Mouse (Mus musculus) neural tube, embryonic 15.5 days (tissue): ENCODE measurements at regions not wholly inside any gene's neighbourhood (a gene's known extent, or its start where the extent isn't known, plus 50 kb on each side); places are given as distances from the start of the nearest gene placed in this dataset.

ENCODE experiments used
- ATAC-seq: fragments of 200-750 bp; cut with Nextera tagmentation; 2 replicates; pipeline ENCODE4 v1.8.0; 2017; ENCODE audit warnings: mild to moderate bottlenecking, moderate TSS enrichment, moderate library complexity; ENCODE audit not compliant: low FRiP score
- H3K27ac ChIP-seq: fragments of 300-500 bp; sonication (generic); replicated peaks from 2 replicates; pipeline ENCODE4 v1.5.1; 2015; ENCODE audit warnings: mild to moderate bottlenecking, inconsistent platforms
- H3K27me3 ChIP-seq: fragments of 300-500 bp; sonication (generic); replicated peaks from 2 replicates; pipeline ENCODE4 v1.6.1; 2015; ENCODE audit warnings: inconsistent platforms
- H3K36me3 ChIP-seq: fragments of 300-500 bp; sonication (generic); 2 replicates; pipeline ENCODE4 v1.6.1; 2015; ENCODE audit warnings: inconsistent platforms
- H3K4me1 ChIP-seq: fragments of 300-500 bp; sonication (generic); 2 replicates; pipeline ENCODE4 v1.6.1; 2015; ENCODE audit warnings: inconsistent platforms
- H3K4me2 ChIP-seq: fragments of 300-500 bp; sonication (generic); 2 replicates; pipeline ENCODE4 v1.6.1; 2015; ENCODE audit warnings: inconsistent platforms, mild to moderate bottlenecking, moderate library complexity
- H3K4me3 ChIP-seq: fragments of 300-500 bp; sonication (generic); replicated peaks from 2 replicates; pipeline ENCODE4 v1.5.1; 2015; ENCODE audit warnings: mild to moderate bottlenecking, inconsistent platforms
- H3K9ac ChIP-seq: fragments of 300-500 bp; sonication (generic); replicated peaks from 2 replicates; pipeline ENCODE4 v1.6.1; 2015; ENCODE audit warnings: mild to moderate bottlenecking, inconsistent platforms
- H3K9me3 ChIP-seq: fragments of 300-500 bp; sonication (generic); replicated peaks from 2 replicates; pipeline ENCODE4 v1.6.1; 2016; ENCODE audit warnings: inconsistent platforms
- WGBS: fragments of 180-500 bp; shearing (Covaris S2); methylation state at CpG from one replicate; pipeline ENCODE4 v1.1.7; 2015; ENCODE audit warnings: mixed read lengths; 5-methylcytosine and 5-hydroxymethylcytosine counted together

DNA sequence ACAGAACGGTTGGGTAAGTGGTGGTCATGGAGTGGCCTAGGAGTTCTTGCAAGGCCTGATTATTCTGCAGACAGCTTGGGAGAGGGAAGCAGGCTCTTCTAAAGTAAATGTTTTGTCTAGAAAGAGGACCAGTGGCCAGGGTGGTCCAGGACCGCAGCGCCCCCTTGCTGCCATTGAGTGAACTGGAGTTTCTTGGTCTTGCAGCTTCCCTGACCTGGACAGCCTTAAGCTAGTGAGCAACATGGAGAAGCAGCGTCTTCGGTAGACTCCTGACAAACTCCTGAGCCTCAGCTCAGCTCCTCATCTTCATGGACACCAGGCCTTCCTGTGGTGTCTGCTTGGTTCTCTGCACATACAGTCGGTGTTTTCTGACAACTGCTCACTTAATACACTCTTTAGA is 376.4 kb downstream of the Nkx6-1 start:
- peaks cover 18% of the 10 kb centered on the region for H3K27me3 ChIP-seq
- no peaks in the 10 kb centered on the region for H3K9me3 ChIP-seq
- H3K27ac ChIP-seq: no peak overlapping the region
- no peaks in the 10 kb centered on the region for H3K4me1 ChIP-seq
- H3K4me3 ChIP-seq: no peak overlapping the region
- H3K36me3 ChIP-seq: no peaks in the 10 kb centered on the region
- 70% methylated on average over 6 of the region's 6 CpGs for WGBS
- H3K4me2 ChIP-seq: no peak overlapping the region
- no peak for ATAC-seq
- H3K9ac ChIP-seq: no peak overlapping the region

GRCm38 (mm10) chr5:101285941-101286340 is 378.9 kb downstream of the Nkx6-1 start:
- Histone ChIP-seq H3K27me3 (peaks cover 12% of the 10 kb centered on the region; the same call in 1 of the 2 replicates), H3K36me3 (no peaks in the 10 kb centered on the region), H3K9me3 (no peaks in the 10 kb centered on the region), H3K4me2 (no peak overlapping the region), H3K4me3 (no peak overlapping the region), H3K4me1 (no peaks in the 10 kb centered on the region), H3K9ac (no peak overlapping the region), H3K27ac (no peak overlapping the region)
- WGBS: 70% methylated on average over 7 of the region's 7 CpGs
- ATAC-seq: no peak

DNA sequence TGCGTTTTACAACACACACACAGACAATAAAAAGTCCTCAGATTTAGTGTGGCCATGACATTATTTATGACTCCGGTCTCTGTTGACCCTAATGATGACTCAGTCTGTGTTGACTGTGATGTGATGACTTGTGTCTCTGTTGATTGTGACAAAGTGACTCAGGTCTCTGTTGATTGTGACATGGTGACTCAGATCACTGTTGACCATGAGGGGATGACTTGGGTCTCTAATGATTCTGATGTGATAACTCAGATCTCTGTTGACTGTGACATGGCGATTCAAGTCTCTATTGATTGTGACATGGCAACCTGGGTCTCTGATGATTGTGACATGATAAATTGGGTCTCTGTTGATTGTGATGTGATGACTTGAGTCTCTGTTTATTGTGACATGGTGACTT is 405.0 kb downstream of the Gpat3 start:
- H3K4me3 ChIP-seq: no peak overlapping the region

GRCm38 (mm10) chr5:101242651-101243050 is 397.1 kb downstream of the Gpat3 start:
- H3K9me3 ChIP-seq: no peaks in the 10 kb centered on the region
- H3K4me1 ChIP-seq: no peaks in the 10 kb centered on the region
- H3K36me3 ChIP-seq: no peaks in the 10 kb centered on the region
- no peaks in the 10 kb centered on the region for H3K27me3 ChIP-seq
- no peak overlapping the region for H3K4me3 ChIP-seq
- no peak overlapping the region for H3K27ac ChIP-seq
- no peak overlapping the region for H3K9ac ChIP-seq
- no peak overlapping the region for H3K4me2 ChIP-seq
- WGBS: 84% methylated on average over 2 of the region's 2 CpGs
- no peak for ATAC-seq

More for the DNA sequence above, 405.0 kb downstream of the Gpat3 start:
- Histone ChIP-seq H3K9me3 (no peaks in the 10 kb centered on the region), H3K4me1 (no peaks in the 10 kb centered on the region), H3K27ac (no peak overlapping the region), H3K27me3 (no peaks in the 10 kb centered on the region), H3K36me3 (no peaks in the 10 kb centered on the region), H3K9ac (no peak overlapping the region), H3K4me2 (no peak overlapping the region)
- no peak for ATAC-seq
- 90% methylated on average over 3 of the region's 3 CpGs for WGBS

- 79% methylated on average over 16 of the region's 16 CpGs for WGBS
- Histone ChIP-seq H3K4me2 (no peak overlapping the region), H3K27ac (no peak overlapping the region), H3K9me3 (no peaks in the 10 kb centered on the region), H3K4me3 (no peak overlapping the region; the same call in 1 of the 2 replicates), H3K9ac (no peak overlapping the region), H3K4me1 (no peaks in the 10 kb centered on the region), H3K27me3 (no peaks in the 10 kb centered on the region), H3K36me3 (no peaks in the 10 kb centered on the region)
- ATAC-seq: no peak
Observed at GRCm38 (mm10) chr5:101239298-101240118, 394.0 kb downstream of the Gpat3 start.

GRCm38 (mm10) chr5:101236163-101236693 is 390.7 kb downstream of the Gpat3 start:
- 77% methylated on average over 9 of the region's 9 CpGs for WGBS
- H3K27me3 ChIP-seq: no peaks in the 10 kb centered on the region
- H3K9me3 ChIP-seq: no peaks in the 10 kb centered on the region
- ATAC-seq: no peak
- no peaks in the 10 kb centered on the region for H3K4me1 ChIP-seq
- H3K4me3 ChIP-seq: no peak overlapping the region
- H3K27ac ChIP-seq: no peak overlapping the region
- no peaks in the 10 kb centered on the region for H3K36me3 ChIP-seq
- no peak overlapping the region for H3K4me2 ChIP-seq
- H3K9ac ChIP-seq: no peak overlapping the region

GRCm38 (mm10) chr5:101222390-101222789 is 376.9 kb downstream of the Gpat3 start:
- no peak for ATAC-seq
- Histone ChIP-seq H3K4me2 (no peak overlapping the region), H3K27ac (no peak overlapping the region), H3K4me1 (no peaks in the 10 kb centered on the region), H3K27me3 (no peaks in the 10 kb centered on the region), H3K9me3 (no peaks in the 10 kb centered on the region), H3K9ac (no peak overlapping the region), H3K4me3 (no peak overlapping the region), H3K36me3 (no peaks in the 10 kb centered on the region)
- WGBS: 83% methylated on average over 10 of the region's 10 CpGs

DNA sequence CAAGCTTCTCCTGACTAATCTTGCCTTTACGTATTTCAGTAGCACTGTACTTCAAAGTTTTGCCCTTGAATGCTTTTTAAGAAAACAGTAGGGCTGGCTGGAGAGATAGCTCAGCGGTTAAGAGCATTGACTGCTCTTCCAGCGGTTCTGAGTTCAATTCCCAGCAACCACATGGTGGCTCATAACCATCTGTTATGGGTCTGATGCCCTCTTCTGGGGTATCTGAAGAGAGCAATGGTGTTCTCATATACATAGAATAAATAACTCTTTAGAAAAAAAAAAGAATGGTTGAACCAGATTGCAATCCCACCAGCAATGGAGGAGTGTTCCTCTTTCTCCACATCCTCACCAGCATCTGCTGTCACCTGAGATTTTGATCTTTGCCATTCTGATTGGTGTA is 372.6 kb downstream of the Gpat3 start:
- ATAC-seq: no peak
- Histone ChIP-seq H3K36me3 (no peaks in the 10 kb centered on the region), H3K9ac (no peak overlapping the region), H3K9me3 (no peaks in the 10 kb centered on the region), H3K4me1 (no peaks in the 10 kb centered on the region), H3K4me3 (no peak overlapping the region), H3K4me2 (no peak overlapping the region), H3K27me3 (no peaks in the 10 kb centered on the region), H3K27ac (no peak overlapping the region)
- WGBS: 91% methylated on average over 3 of the region's 3 CpGs

- Histone ChIP-seq H3K27ac (no peak overlapping the region), H3K4me1 (no peaks in the 10 kb centered on the region), H3K9me3 (no peaks in the 10 kb centered on the region), H3K36me3 (no peaks in the 10 kb centered on the region), H3K27me3 (no peaks in the 10 kb centered on the region), H3K9ac (no peak overlapping the region), H3K4me2 (no peak overlapping the region), H3K4me3 (no peak overlapping the region)
- WGBS: 89% methylated on average over 10 of the region's 10 CpGs
- ATAC-seq: no peak
Observed at GRCm38 (mm10) chr5:101216837-101217571, 371.5 kb downstream of the Gpat3 start.

DNA sequence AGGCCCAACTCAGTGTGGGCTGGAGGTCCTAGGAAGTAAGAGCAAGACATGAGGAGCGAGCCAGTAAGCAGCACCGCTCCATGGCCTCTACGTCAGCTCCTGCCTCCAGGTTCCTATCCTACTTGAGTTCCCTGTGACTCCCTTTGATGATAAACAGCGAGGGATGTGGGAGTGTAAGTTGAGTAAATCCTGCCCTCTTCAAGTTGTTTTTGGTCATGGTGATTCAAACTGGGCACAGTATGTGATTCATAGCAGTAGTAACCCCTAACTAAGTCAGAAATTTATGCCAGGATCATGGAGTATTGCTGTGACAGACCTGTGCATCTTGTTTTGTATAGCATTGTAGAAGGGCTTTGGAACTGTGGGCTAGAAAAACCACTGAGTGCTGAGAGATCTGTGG is 366.5 kb downstream of the Gpat3 start:
- no peaks in the 10 kb centered on the region for H3K9me3 ChIP-seq
- WGBS: 92% methylated on average over 4 of the region's 4 CpGs
- no peaks in the 10 kb centered on the region for H3K27me3 ChIP-seq
- H3K36me3 ChIP-seq: no peaks in the 10 kb centered on the region
- no peak overlapping the region for H3K9ac ChIP-seq
- no peaks in the 10 kb centered on the region for H3K4me1 ChIP-seq
- H3K27ac ChIP-seq: no peak overlapping the region
- no peak overlapping the region for H3K4me2 ChIP-seq
- H3K4me3 ChIP-seq: no peak overlapping the region
- ATAC-seq: no peak

GRCm38 (mm10) chr5:101208150-101208549 is 362.6 kb downstream of the Gpat3 start:
- 89% methylated on average over 5 of the region's 5 CpGs for WGBS
- H3K9ac ChIP-seq: no peak overlapping the region
- H3K36me3 ChIP-seq: no peaks in the 10 kb centered on the region
- ATAC-seq: no peak
- no peak overlapping the region for H3K4me2 ChIP-seq
- H3K27ac ChIP-seq: no peak overlapping the region
- no peaks in the 10 kb centered on the region for H3K4me1 ChIP-seq
- H3K9me3 ChIP-seq: no peaks in the 10 kb centered on the region
- no peaks in the 10 kb centered on the region for H3K27me3 ChIP-seq
- no peak overlapping the region for H3K4me3 ChIP-seq

- WGBS: 86% methylated on average over 4 of the region's 4 CpGs
Observed at GRCm38 (mm10) chr5:101195501-101195900, 350.0 kb downstream of the Gpat3 start.

More at GRCm38 (mm10) chr5:101195501-101195900, 350.0 kb downstream of the Gpat3 start:
- H3K36me3 ChIP-seq: no peaks in the 10 kb centered on the region
- H3K9me3 ChIP-seq: no peaks in the 10 kb centered on the region
- no peak overlapping the region for H3K4me2 ChIP-seq
- no peak overlapping the region for H3K27ac ChIP-seq
- no peaks in the 10 kb centered on the region for H3K4me1 ChIP-seq
- ATAC-seq: no peak
- no peak overlapping the region for H3K4me3 ChIP-seq
- H3K9ac ChIP-seq: no peak overlapping the region
- H3K27me3 ChIP-seq: no peaks in the 10 kb centered on the region
